ENCODE assay signal across 8 mouse cellular contexts in the genomic region with DNA sequence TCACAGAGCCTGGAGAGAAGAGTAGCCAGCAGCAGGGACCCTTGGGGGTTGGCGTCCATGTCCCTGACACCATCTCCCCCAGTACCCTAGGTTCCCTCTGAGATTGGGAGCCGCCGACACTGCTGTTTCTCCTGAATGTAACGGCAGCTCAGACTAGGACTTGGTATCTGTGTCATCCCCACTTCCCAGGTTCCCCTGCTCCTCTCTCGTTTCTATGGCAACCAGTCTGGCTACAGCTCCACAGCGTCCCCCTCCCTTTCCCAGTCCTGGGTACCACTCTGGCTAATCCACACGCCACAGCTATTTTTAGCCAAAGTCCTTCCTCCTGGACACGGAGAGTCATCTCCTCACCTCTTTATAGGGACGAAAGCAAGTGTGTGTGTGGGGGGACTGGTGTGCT. TPM values are rescaled to one million over a fixed set of nuclear protein-coding genes. Genes with fewer than 3 reads are reported as not detected.
DNase-seq lines count a peak whose midpoint lies in the region.

Gene Kcnj9, minus strand, starts transcription at position 188 of the 400 bp plus-strand sequence.

- 27% methylated on average over 9 of the region's 9 CpGs for WGBS in hindbrain, embryonic 10.5 days

- DNase-seq in layer of hippocampus, adult 11-12 months (ENCODE audit: low spot score): peak; percentile 81
- DNase-seq in layer of hippocampus, adult 9-10 months (ENCODE audit: low spot score): no peak
- no peak for DNase-seq in hindbrain, embryonic 10.5 days (ENCODE audit: low spot score)
- DNase-seq in left cerebral cortex, postnatal 4 days: peak; percentile 71
- peak; percentile 83 for DNase-seq in right cerebral cortex, postnatal 25 days
- no peak for DNase-seq in adrenal gland, postnatal 14 days
- no peak for DNase-seq in urinary bladder, postnatal 25 days (ENCODE audit: low spot score)
- no peak for DNase-seq in spleen, postnatal 4 days (ENCODE audit: low spot score in 2 of 2)

- intact Hi-C loops in left cerebral cortex, postnatal 4 days (cut with DNase I): no loop called here

- peak within 1 kb of the TSS; percentile 7; the same call in 1 of the 2 replicates for H3K4me3 ChIP-seq in hindbrain, embryonic 10.5 days

- H3K36me3 ChIP-seq in hindbrain, embryonic 10.5 days: no peaks in the 10 kb centered on the region

- peaks cover 37% of the 10 kb centered on the region for H3K4me1 ChIP-seq in hindbrain, embryonic 10.5 days (replicated peaks)

- H3K9me3 ChIP-seq in hindbrain, embryonic 10.5 days: no peaks in the 10 kb centered on the region

- H3K27ac ChIP-seq in hindbrain, embryonic 10.5 days: peak within 1 kb of the TSS; percentile 62

- peaks cover 86% of the 10 kb centered on the region for H3K27me3 ChIP-seq in hindbrain, embryonic 10.5 days (ENCODE audit: insufficient read depth, poor library complexity, severe bottlenecking)

RNA-seq across cellular contexts. Expression of gene Kcnj9, which starts in this region (rescaled TPM):
- 0.11 and 0.71 TPM in 2 replicates for polyA plus RNA-seq in hindbrain, embryonic 10.5 days (2016; fragmentation: Nextera tagmentation; extraction: Ambion mirVana)
- total RNA-seq in left cerebral cortex, postnatal 4 days (2021): 10 to 100 TPM; 23.5 to 27.4 TPM
- total RNA-seq in adrenal gland, postnatal 14 days (2021): 0.07 and 0.30 TPM in 2 replicates

Comparison
In these comparisons a context has a peak if more than half of its experiments do, and no peak if none do; other contexts are left out.
1. RNA of gene Kcnj9 (total RNA-seq): 23.5 to 27.4 TPM in left cerebral cortex, postnatal 4 days; 0.07 to 0.30 TPM in adrenal gland, postnatal 14 days; every median in the first group is over 10 times any median in the second.
2. DNase-seq: peak in layer of hippocampus, adult 11-12 months (single experiment), left cerebral cortex, postnatal 4 days (single experiment) and right cerebral cortex, postnatal 25 days (single experiment); none in layer of hippocampus, adult 9-10 months (single experiment), hindbrain, embryonic 10.5 days (single experiment), adrenal gland, postnatal 14 days (single experiment), urinary bladder, postnatal 25 days (single experiment) and spleen, postnatal 4 days (0 of 2).